Mouse (Mus musculus): ENCODE results near the gene Sdk1.

DNA sequence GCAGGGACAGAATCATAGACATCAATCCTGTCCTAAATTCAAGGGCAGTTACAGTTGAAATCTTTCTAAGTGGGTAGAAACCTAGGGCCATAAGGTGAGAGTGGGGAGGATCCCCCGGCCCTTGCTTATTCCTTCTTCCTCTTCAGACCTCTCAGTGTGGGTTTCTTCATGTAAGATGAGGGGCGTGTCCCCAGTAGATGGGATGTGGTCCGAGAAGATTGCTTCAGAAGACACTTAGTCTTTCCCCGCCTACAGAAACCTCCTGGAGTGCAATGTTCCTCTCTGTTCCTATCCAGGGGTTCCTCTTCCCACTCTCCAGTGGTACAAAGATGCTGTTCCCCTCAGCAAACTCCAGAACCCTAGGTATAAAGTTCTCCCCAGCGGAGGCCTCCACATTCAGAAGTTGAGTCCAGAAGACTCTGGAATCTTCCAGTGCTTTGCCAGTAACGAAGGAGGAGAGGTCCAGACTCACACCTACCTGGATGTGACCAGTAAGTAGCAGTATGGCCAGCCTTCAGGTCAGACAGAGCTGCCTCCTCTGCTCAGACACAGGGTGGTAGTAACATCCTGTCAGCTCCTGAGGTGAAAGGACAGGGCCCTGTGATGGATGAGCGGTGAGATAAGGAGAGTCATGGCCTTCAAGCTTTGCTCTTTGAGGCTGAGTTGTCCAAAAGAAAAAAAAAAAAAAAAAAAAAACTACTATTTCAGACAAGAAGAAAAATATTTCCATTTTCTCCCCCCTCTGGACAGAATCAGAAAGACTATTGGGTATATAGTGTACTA lies 711.6 kb downstream of the Sdk1 start:
- TF ChIP-seq CTCF (IDR thresholded peaks at IDR 0.05; ENCODE audit: extremely low read depth, insufficient read length, insufficient replicate concordance, low read depth, low read length) (no peak), POLR2A (IDR thresholded peaks at IDR 0.05; ENCODE audit: low read depth, low read length) (no peak)

Measured in small intestine, adult 2 months (tissue).